Mouse (Mus musculus) brain, embryonic 14.5 days (tissue): ENCODE measurements at regions not wholly inside any gene's neighbourhood (a gene's known extent, or its start where the extent isn't known, plus 50 kb on each side); places are given as distances from the start of the nearest gene placed in this dataset.

Source experiments
- CTCF ChIP-seq: fragments of 200-500 bp; IDR thresholded peaks from 2 replicates; pipeline ENCODE4 v1.5.1; 2012; ENCODE audit warnings: inconsistent platforms, mild to moderate bottlenecking, moderate library complexity, borderline replicate concordance; ENCODE audit not compliant: insufficient read depth, insufficient read length; ENCODE audit errors: extremely low read depth
- POLR2A ChIP-seq: fragments of 200-500 bp; IDR thresholded peaks from 2 replicates; pipeline ENCODE4 v1.6.1; 2012; ENCODE audit warnings: mild to moderate bottlenecking, inconsistent platforms, borderline replicate concordance; ENCODE audit not compliant: poor library complexity, insufficient read depth, insufficient read length, severe bottlenecking; ENCODE audit errors: extremely low read depth

- TF ChIP-seq CTCF (no peak), POLR2A (no peak)
Observed at GRCm38 (mm10) chr19:15465063-15465760, 481.9 kb downstream of the Psat1 start.
